Mouse (Mus musculus) olfactory bulb, adult 2 months (tissue): ENCODE measurements at regions not wholly inside any gene's neighbourhood (a gene's known extent, or its start where the extent isn't known, plus 50 kb on each side); places are given as distances from the start of the nearest gene placed in this dataset.

Experiments
- CTCF ChIP-seq: fragments of 200-500 bp; IDR thresholded peaks from 2 replicates; pipeline ENCODE4 v1.5.1; 2012; ENCODE audit warnings: low read depth, mild to moderate bottlenecking, low read length, moderate library complexity; ENCODE audit not compliant: insufficient read depth
- POLR2A ChIP-seq: fragments of 200-500 bp; IDR thresholded peaks from 2 replicates; pipeline ENCODE4 v1.6.1; 2012; ENCODE audit warnings: mild to moderate bottlenecking, low read depth, low read length, moderate library complexity; ENCODE audit not compliant: insufficient read depth

GRCm38 (mm10) chr12:107010995-107011786, 477.2 kb upstream of the 3110018I06Rik start:
- no peak for TF ChIP-seq POLR2A
- no peak for TF ChIP-seq CTCF
